Mouse (Mus musculus) hindbrain, embryonic 11.5 days (tissue): ENCODE results near the gene Sfxn5. TPM values are rescaled to one million over a fixed set of nuclear protein-coding genes. Genes with fewer than 3 reads are reported as not detected.

ENCODE experiments used
- ATAC-seq: fragments of 200-750 bp; cut with Nextera tagmentation; 2 replicates; pipeline ENCODE4 v1.8.0; 2017; ENCODE audit warnings: mild to moderate bottlenecking, moderate TSS enrichment, moderate library complexity; ENCODE audit not compliant: low FRiP score
- DNase-seq: peaks from one replicate; pipeline ENCODE4 v3.0.0-alpha.2; 2015; ENCODE audit warnings: low spot score
- H3K27ac ChIP-seq: fragments of 300-500 bp; sonication (generic); 2 replicates; pipeline ENCODE4 v1.5.1; 2014; ENCODE audit warnings: mild to moderate bottlenecking, low read depth, low read length
- H3K27me3 ChIP-seq: fragments of 300-500 bp; sonication (generic); 2 replicates; pipeline ENCODE4 v1.6.1; 2014; ENCODE audit warnings: mild to moderate bottlenecking, low read length, moderate library complexity, mixed read lengths; ENCODE audit not compliant: control insufficient read depth, insufficient read depth
- H3K36me3 ChIP-seq: fragments of 300-500 bp; sonication (generic); 2 replicates; pipeline ENCODE4 v1.6.1; 2014; ENCODE audit warnings: mild to moderate bottlenecking, low read length, moderate library complexity, mixed read lengths; ENCODE audit not compliant: control insufficient read depth, insufficient read depth
- H3K4me1 ChIP-seq: fragments of 300-500 bp; sonication (generic); replicated peaks from 2 replicates; pipeline ENCODE4 v1.6.1; 2014; ENCODE audit warnings: low read length, mixed read lengths; ENCODE audit not compliant: control insufficient read depth, insufficient read depth
- H3K4me2 ChIP-seq: fragments of 300-500 bp; sonication (generic); replicated peaks from 2 replicates; pipeline ENCODE4 v1.6.1; 2014; ENCODE audit warnings: mild to moderate bottlenecking, low read depth, low read length
- H3K4me3 ChIP-seq: fragments of 300-500 bp; sonication (generic); 2 replicates; pipeline ENCODE4 v1.5.1; 2014; ENCODE audit warnings: low read depth, low read length
- H3K9ac ChIP-seq: fragments of 300-500 bp; sonication (generic); 2 replicates; pipeline ENCODE4 v1.6.1; 2014; ENCODE audit warnings: low read depth, low read length
- H3K9me3 ChIP-seq: fragments of 300-500 bp; sonication (generic); 2 replicates; pipeline ENCODE4 v1.6.1; 2016; ENCODE audit warnings: low read length; ENCODE audit not compliant: control insufficient read depth
- WGBS: fragments of 180-500 bp; shearing (Covaris S2); extraction: QIAGEN DNeasy Blood & Tissue Kit; methylation state at CpG from one replicate; pipeline ENCODE4 v1.1.7; 2014; 5-methylcytosine and 5-hydroxymethylcytosine counted together
- polyA plus RNA-seq: library from polyadenylated mRNA; unstranded; fragments of >200 nt; fragmentation: Nextera tagmentation; extraction: Ambion mirVana; gene quantifications from 2 replicates; pipeline ENCODE4 v1.2.1, GENCODE M21; 2014

Gene Sfxn5
- polyA plus RNA-seq, 1 experiment from 2014 or later: 6.2 TPM

DNA sequence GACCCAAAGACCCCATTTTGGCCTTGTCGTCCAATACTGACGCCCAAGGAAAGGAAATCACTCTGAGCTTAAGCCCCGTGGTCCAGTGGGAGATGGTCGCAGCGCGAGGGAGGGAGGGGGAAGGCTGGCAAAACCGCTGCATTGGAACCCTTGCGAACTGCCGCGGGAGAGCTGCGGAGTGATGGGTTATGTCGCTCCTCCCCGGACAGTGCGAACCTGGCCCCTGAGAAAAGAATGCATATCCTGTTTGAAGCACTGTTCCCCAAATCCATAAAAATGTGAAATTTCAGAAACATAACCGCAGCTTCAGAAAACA, 146.5 kb downstream of the Sfxn5 start:
- no peak overlapping the region for H3K27ac ChIP-seq
- ATAC-seq: no peak
- no peak overlapping the region for H3K9ac ChIP-seq
- peaks cover 17% of the 10 kb centered on the region for H3K4me1 ChIP-seq
- no peaks in the 10 kb centered on the region for H3K9me3 ChIP-seq
- WGBS: under 1% methylated on average over 15 of the region's 15 CpGs
- no peak overlapping the region; the same call in 1 of the 2 replicates for H3K4me2 ChIP-seq
- H3K4me3 ChIP-seq: no peak overlapping the region; the same call in 1 of the 2 replicates
- no peaks in the 10 kb centered on the region for H3K36me3 ChIP-seq
- DNase-seq: peak; percentile 54
- H3K27me3 ChIP-seq: peaks cover 70% of the 10 kb centered on the region

DNA sequence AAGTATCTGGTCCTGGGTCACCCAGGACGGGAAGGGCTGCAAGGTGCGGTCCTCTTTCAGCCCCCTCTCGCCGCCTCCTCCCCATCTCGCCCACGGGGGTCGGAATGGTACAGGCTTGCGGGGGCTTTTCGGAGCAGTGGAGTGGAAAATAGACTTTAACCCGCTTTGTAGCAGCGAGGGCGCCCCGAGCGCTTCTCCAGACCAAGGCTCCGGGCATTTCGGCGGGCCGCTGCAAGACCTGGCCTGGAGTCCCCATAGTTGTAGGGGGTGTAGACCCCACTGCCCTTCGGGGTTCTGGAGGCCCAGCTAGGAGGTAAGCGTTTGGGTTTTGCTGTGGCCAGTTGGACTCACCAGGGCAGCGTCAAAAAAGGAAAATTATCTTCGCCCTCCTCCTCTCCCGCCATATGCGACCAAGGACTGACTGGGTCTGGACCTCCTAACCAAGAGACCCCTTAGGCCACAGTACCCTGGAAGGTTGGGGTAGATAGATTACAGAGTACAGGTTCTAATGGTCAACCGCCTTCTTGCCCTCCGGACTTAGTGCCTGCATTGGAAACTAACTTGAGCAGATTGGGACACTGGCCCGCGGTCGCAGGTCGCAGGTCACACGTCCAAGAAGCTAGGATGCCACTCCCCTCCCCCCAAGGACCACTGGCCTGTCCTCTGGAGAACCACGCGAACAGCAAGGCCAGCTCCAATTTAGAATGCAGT, 147.0 kb downstream of the Sfxn5 start:
- no peak overlapping the region for H3K27ac ChIP-seq
- H3K4me1 ChIP-seq: peaks cover 17% of the 10 kb centered on the region
- no peak overlapping the region for H3K4me3 ChIP-seq
- no peak overlapping the region for H3K9ac ChIP-seq
- no peaks in the 10 kb centered on the region for H3K9me3 ChIP-seq
- H3K36me3 ChIP-seq: no peaks in the 10 kb centered on the region
- WGBS: 1% methylated on average over 33 of the region's 33 CpGs
- H3K27me3 ChIP-seq: peaks cover 64% of the 10 kb centered on the region
- no peak for ATAC-seq
- DNase-seq: peak; percentile 60
- H3K4me2 ChIP-seq: no peak overlapping the region

DNA sequence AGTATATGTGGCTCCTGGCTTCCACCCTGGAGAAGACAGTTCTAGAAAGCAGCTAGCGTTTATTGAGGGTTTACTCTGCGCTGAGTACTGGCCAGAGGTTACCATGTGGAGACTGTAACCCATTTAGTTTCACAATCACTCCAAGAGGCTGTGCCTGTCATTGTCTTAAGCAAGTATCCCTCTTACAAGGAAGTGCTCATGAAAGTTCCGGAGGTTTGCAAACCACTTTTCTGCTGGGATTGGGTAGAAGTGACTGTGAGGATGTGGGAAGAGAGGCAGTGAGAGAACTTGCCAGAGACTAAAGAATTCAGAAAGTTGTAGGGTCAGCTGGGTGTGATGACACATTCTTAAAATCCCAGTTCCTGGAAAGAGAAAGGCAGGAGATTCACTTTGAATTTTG, 149.3 kb downstream of the Sfxn5 start:
- peaks cover 44% of the 10 kb centered on the region for H3K27me3 ChIP-seq
- no peak overlapping the region for H3K9ac ChIP-seq
- no peak overlapping the region for H3K4me2 ChIP-seq
- no peaks in the 10 kb centered on the region for H3K9me3 ChIP-seq
- DNase-seq (no peak), ATAC-seq (no peak)
- 65% methylated on average over 3 of the region's 3 CpGs for WGBS
- H3K4me3 ChIP-seq: no peak overlapping the region
- H3K27ac ChIP-seq: no peak overlapping the region
- H3K36me3 ChIP-seq: no peaks in the 10 kb centered on the region
- H3K4me1 ChIP-seq: peaks cover 11% of the 10 kb centered on the region

DNA sequence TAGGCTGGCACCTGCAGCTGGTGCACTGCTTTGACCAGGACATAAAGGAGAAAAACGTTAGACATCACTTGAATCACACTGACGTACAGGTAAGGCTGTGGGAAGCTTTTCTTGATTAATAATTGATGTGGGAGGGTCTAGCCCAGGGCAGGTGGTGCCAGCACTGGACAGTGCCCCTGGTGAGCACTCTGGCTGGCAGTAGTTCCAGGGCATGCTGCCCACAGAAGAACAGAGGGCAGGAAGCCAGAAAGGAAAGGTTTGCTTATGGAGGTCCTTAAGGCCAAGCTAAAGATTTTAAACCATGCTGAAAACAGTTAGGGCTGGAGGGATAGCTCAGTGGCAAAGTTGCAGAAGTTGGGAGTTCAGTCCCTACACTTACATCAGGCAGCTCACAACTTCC, 153.2 kb downstream of the Sfxn5 start:
- 66% methylated on average over 2 of the region's 2 CpGs for WGBS
- H3K27ac ChIP-seq: no peak overlapping the region
- no peak overlapping the region for H3K9ac ChIP-seq
- no peak for ATAC-seq
- DNase-seq: no peak
- no peaks in the 10 kb centered on the region for H3K9me3 ChIP-seq
- H3K27me3 ChIP-seq: peaks cover 11% of the 10 kb centered on the region
- no peaks in the 10 kb centered on the region for H3K4me1 ChIP-seq
- no peak overlapping the region for H3K4me2 ChIP-seq
- H3K4me3 ChIP-seq: no peak overlapping the region
- H3K36me3 ChIP-seq: no peaks in the 10 kb centered on the region

GRCm38 (mm10) chr6:85179569-85179968, 153.7 kb downstream of the Sfxn5 start:
- no peak for ATAC-seq
- 81% methylated on average over 3 of the region's 3 CpGs for WGBS
- peaks cover 9% of the 10 kb centered on the region for H3K27me3 ChIP-seq

GRCm38 (mm10) chr6:85165440-85165921, 167.7 kb downstream of the Sfxn5 start:
- Histone ChIP-seq H3K27me3 (no peaks in the 10 kb centered on the region; the same call in 1 of the 2 replicates), H3K9ac (no peak overlapping the region), H3K4me2 (no peak overlapping the region), H3K4me3 (no peak overlapping the region), H3K36me3 (no peaks in the 10 kb centered on the region), H3K9me3 (no peaks in the 10 kb centered on the region), H3K27ac (no peak overlapping the region), H3K4me1 (no peaks in the 10 kb centered on the region)
- ATAC-seq: no peak
- WGBS: 49% methylated on average over 11 of the region's 11 CpGs
- DNase-seq: no peak

More at GRCm38 (mm10) chr6:85179569-85179968, 153.7 kb downstream of the Sfxn5 start:
- no peak overlapping the region for H3K9ac ChIP-seq
- H3K4me1 ChIP-seq: no peaks in the 10 kb centered on the region
- H3K4me2 ChIP-seq: no peak overlapping the region
- DNase-seq: no peak
- H3K27ac ChIP-seq: no peak overlapping the region
- no peak overlapping the region for H3K4me3 ChIP-seq
- no peaks in the 10 kb centered on the region for H3K9me3 ChIP-seq
- H3K36me3 ChIP-seq: no peaks in the 10 kb centered on the region

Other genes starting within 250 kb of the Sfxn5 start
- gene Spr, start 195.7 kb downstream of the Sfxn5 start, polyA plus RNA-seq: 42.8 and 52.0 TPM in 2 replicates
- 0.13 TPM in 1 of 2 replicates, not detected in the other for gene Emx1, start 146.0 kb downstream of the Sfxn5 start, polyA plus RNA-seq
- gene Rab11fip5, start 41.2 kb upstream of the Sfxn5 start, polyA plus RNA-seq: 4.1 and 4.6 TPM in 2 replicates
- not detected in 2 replicates for gene Noto, start 90.5 kb upstream of the Sfxn5 start, polyA plus RNA-seq
- gene Smyd5, start 98.6 kb upstream of the Sfxn5 start, polyA plus RNA-seq: 52.4 and 53.1 TPM in 2 replicates
- 644 and 685 TPM in 2 replicates for gene Cct7, start 118.1 kb upstream of the Sfxn5 start, polyA plus RNA-seq
- gene Pradc1, start 118.5 kb upstream of the Sfxn5 start, polyA plus RNA-seq: 25.5 and 28.1 TPM in 2 replicates
- gene Fbxo41, start 169.6 kb upstream of the Sfxn5 start, polyA plus RNA-seq: 0.89 and 0.93 TPM in 2 replicates
- not detected in 2 replicates for gene Egr4, start 180.2 kb upstream of the Sfxn5 start, polyA plus RNA-seq